Mouse (Mus musculus) embryonic facial prominence, embryonic 13.5 days (tissue): ENCODE data around the gene Lilr4b. TPM values are rescaled to one million over a fixed set of nuclear protein-coding genes. Genes with fewer than 3 reads are reported as not detected.
"Not testable (repeated sequence)": the region's sequence is repeated elsewhere in the genome, so short reads cannot be mapped to it uniquely, and the experiment has no call there.

ENCODE experiments used
- ATAC-seq: fragments of 200-750 bp; cut with Nextera tagmentation; 2 replicates; pipeline ENCODE4 v1.8.0; 2017; ENCODE audit warnings: low read depth; ENCODE audit not compliant: insufficient number of reproducible peaks, insufficient read depth, low FRiP score, low TSS enrichment
- H3K27ac ChIP-seq: fragments of 300-500 bp; sonication (generic); 2 replicates; pipeline ENCODE4 v1.5.1; 2015; ENCODE audit warnings: moderate library complexity, mild to moderate bottlenecking, inconsistent platforms
- H3K27me3 ChIP-seq: fragments of 300-500 bp; sonication (generic); 2 replicates; pipeline ENCODE4 v1.6.1; 2015; ENCODE audit warnings: mild to moderate bottlenecking, inconsistent platforms
- H3K36me3 ChIP-seq: fragments of 300-500 bp; sonication (generic); 2 replicates; pipeline ENCODE4 v1.6.1; 2015; ENCODE audit warnings: mild to moderate bottlenecking, inconsistent platforms
- H3K4me1 ChIP-seq: fragments of 300-500 bp; sonication (generic); 2 replicates; pipeline ENCODE4 v1.6.1; 2015; ENCODE audit warnings: inconsistent platforms
- H3K4me2 ChIP-seq: fragments of 300-500 bp; sonication (generic); 2 replicates; pipeline ENCODE4 v1.6.1; 2015; ENCODE audit warnings: moderate library complexity, mild to moderate bottlenecking, inconsistent platforms
- H3K4me3 ChIP-seq: fragments of 300-500 bp; sonication (generic); 2 replicates; pipeline ENCODE4 v1.5.1; 2015; ENCODE audit warnings: mild to moderate bottlenecking, inconsistent platforms
- H3K9ac ChIP-seq: fragments of 300-500 bp; sonication (generic); 2 replicates; pipeline ENCODE4 v1.6.1; 2015; ENCODE audit warnings: mild to moderate bottlenecking, inconsistent platforms
- H3K9me3 ChIP-seq: fragments of 300-500 bp; sonication (generic); 2 replicates; pipeline ENCODE4 v1.6.1; 2016; ENCODE audit warnings: inconsistent platforms
- WGBS: fragments of 180-500 bp; shearing (Covaris S2); methylation state at CpG from one replicate; pipeline ENCODE4 v1.1.7; 2015; ENCODE audit warnings: mixed read lengths; 5-methylcytosine and 5-hydroxymethylcytosine counted together
- polyA plus RNA-seq: library from polyadenylated mRNA; unstranded; fragments of >200 nt; fragmentation: Nextera tagmentation; extraction: Ambion mirVana; gene quantifications from 2 replicates; pipeline ENCODE4 v1.2.1, GENCODE M21; 2015

Gene Lilr4b
- 0.08 and 0.41 TPM in 2 replicates for polyA plus RNA-seq

DNA sequence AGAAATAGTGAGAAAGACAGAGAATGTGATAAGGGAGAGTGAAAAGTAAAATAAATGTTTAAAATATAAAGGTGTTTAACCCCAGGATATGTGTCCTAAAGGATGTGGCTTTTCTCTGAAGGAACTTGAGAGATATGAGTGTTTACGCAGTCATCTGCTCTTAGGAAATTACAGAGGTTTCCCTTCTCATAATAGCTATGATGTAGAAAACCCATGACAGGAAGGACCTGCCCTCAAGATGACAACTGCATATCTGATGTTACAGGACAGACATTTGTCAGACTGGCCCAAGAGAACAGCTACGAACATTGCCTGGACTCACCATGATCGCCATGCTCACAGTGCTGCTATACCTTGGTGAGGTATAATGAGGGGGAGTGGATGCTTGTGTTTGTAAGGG, at the start of gene Lilr4b, which contains the start of gene Gm49339:
Lilr4b (plus strand) TSS at position 236 of the 400 bp plus-strand sequence.
Gm49339 (plus strand) TSS at position 216 of the 400 bp plus-strand sequence.
- H3K9ac ChIP-seq, H3K27ac ChIP-seq, ATAC-seq, H3K4me3 ChIP-seq, H3K9me3 ChIP-seq, H3K4me2 ChIP-seq, H3K27me3 ChIP-seq, H3K36me3 ChIP-seq, H3K4me1 ChIP-seq: not testable (repeated sequence)
- 95% methylated on average over 1 of the region's 3 CpGs for WGBS

DNA sequence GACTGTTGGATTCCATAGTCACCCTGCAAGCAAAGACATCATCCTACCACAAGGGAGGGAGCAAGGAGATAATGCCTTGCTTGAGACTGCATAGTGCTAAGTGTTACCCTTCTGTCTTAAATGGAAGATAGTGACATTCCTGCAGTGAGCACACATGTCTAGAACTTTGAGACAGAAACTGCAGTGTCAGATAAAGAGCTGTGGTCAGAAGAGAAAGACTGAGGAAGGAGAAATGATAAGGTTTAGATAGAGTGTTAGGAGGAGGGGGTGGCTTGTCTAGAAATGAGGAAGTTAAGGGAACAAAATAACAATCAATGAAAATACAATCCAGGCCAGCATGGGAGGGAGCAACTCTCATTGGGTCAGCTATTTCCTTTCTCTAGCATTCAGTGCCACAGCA, 47.5 kb upstream of the Lilr4b start:
- Histone ChIP-seq H3K27me3 (no peaks in the 10 kb centered on the region), H3K9ac (no peak overlapping the region), H3K36me3 (no peaks in the 10 kb centered on the region), H3K4me3 (no peak overlapping the region), H3K27ac (no peak overlapping the region), H3K4me1 (no peaks in the 10 kb centered on the region), H3K4me2 (no peak overlapping the region), H3K9me3 (no peaks in the 10 kb centered on the region)
- no peak for ATAC-seq

DNA sequence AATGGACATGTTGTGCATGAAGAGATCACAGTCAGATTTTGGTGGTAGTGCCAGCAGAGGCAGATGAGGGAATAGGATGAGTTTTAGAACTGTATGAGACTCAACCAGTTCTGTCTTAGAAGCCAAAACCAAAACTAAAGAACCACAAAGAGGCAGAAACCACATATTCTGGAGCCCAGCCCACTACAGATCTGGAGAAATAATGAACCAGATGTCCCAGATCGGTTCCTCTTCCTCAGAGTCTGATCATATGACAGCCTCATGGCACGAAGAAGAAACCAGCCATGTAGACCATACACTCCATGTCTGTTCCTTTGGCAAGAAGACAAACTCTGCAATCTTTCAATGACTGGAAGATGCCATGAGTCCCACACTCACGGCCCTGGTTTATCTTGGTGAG, 44.7 kb upstream of the Lilr4b start:
- no peaks in the 10 kb centered on the region for H3K27me3 ChIP-seq
- no peak overlapping the region for H3K4me3 ChIP-seq
- no peak overlapping the region for H3K4me2 ChIP-seq
- H3K9ac ChIP-seq: no peak overlapping the region
- no peak for ATAC-seq
- no peaks in the 10 kb centered on the region for H3K4me1 ChIP-seq
- 76% methylated on average over 3 of the region's 3 CpGs for WGBS
- H3K27ac ChIP-seq: no peak overlapping the region
- no peaks in the 10 kb centered on the region for H3K9me3 ChIP-seq
- no peaks in the 10 kb centered on the region for H3K36me3 ChIP-seq

DNA sequence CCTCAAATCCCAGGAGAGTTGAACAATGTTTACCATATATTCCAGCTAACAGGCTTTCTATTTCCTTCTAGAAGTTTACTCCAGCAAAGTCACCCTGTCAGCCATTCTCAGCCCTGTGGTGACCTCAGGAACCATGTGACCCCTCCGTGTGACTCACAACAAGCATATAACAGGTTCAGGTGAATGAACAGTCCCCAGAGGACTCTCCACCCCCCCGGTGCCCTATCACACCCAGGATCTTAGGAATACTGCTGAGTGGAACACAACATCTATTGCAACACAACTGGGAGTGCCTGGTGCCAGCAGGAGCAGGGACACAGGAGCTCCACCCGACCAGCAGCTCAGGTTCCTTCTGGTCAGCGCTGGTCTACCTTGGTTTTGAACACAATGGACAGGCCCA, 28.8 kb upstream of the Lilr4b start:
- no peak overlapping the region for H3K4me3 ChIP-seq
- WGBS: 83% methylated on average over 4 of the region's 4 CpGs
- H3K4me2 ChIP-seq: no peak overlapping the region
- H3K27ac ChIP-seq: no peak overlapping the region
- ATAC-seq: no peak
- no peaks in the 10 kb centered on the region for H3K36me3 ChIP-seq
- no peaks in the 10 kb centered on the region for H3K4me1 ChIP-seq
- H3K27me3 ChIP-seq: no peaks in the 10 kb centered on the region
- no peak overlapping the region for H3K9ac ChIP-seq
- H3K9me3 ChIP-seq: no peaks in the 10 kb centered on the region

DNA sequence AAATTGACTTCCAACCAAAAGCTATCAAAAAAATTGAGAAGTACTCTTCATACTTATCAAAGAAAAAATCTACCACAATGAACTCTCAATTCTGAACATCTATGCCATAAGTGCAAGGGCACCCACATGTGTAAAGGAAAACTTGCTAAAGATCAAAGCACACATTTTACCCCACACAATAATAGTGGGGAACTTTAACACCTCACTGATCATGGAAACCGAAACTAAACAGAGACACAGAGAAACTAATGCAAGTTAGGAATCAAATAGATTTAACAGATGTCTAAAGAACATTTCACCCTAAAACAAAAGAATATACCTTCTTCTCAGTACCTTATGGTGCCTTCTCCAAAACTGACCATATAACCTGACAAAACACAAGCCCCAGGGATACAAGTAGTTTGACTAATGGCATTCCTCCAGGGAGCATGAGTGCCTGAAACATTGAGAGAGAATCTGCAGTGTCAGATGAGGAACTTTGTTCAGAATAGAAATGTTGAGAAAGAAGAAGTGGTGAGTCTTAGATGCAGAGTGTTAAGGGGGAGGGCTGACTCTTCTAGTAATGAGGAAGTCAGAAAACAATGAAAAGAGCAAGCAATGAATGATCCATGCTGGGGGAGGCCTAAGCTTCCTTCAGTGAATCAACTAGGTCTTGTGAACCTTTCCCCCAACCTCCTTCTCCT, 26.7 kb upstream of the Lilr4b start:
- Histone ChIP-seq H3K4me3 (no peak overlapping the region), H3K27me3 (no peaks in the 10 kb centered on the region), H3K36me3 (no peaks in the 10 kb centered on the region), H3K9me3 (no peaks in the 10 kb centered on the region), H3K27ac (no peak overlapping the region), H3K4me1 (no peaks in the 10 kb centered on the region), H3K4me2 (no peak overlapping the region), H3K9ac (no peak overlapping the region)
- WGBS: 84% methylated on average over 1 of the region's 1 CpGs
- ATAC-seq: no peak

DNA sequence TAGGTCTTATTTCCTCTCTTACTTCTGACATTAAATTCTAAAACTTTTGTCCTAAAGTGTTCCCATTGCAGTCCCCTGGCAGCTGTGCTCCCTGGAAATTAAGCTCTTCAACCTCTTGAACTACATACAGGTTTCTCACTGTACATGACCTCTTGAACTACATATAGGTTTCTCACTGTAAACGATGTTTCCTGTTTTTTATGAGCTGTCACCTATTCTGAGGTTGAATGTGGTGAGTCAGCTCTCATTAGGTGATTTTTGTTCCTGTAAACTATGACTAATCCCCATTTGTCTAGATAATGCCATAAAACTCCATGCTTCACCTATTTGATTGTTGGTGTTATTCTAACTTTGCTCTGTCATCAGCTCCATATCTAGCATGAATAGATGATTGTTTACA, 26.1 kb upstream of the Lilr4b start:
- ATAC-seq: no peak
- Histone ChIP-seq H3K4me3 (no peak overlapping the region), H3K4me1 (no peaks in the 10 kb centered on the region), H3K9me3 (no peaks in the 10 kb centered on the region), H3K9ac (no peak overlapping the region), H3K4me2 (no peak overlapping the region), H3K36me3 (no peaks in the 10 kb centered on the region), H3K27me3 (no peaks in the 10 kb centered on the region), H3K27ac (no peak overlapping the region)
- 67% methylated on average over 1 of the region's 1 CpGs for WGBS

DNA sequence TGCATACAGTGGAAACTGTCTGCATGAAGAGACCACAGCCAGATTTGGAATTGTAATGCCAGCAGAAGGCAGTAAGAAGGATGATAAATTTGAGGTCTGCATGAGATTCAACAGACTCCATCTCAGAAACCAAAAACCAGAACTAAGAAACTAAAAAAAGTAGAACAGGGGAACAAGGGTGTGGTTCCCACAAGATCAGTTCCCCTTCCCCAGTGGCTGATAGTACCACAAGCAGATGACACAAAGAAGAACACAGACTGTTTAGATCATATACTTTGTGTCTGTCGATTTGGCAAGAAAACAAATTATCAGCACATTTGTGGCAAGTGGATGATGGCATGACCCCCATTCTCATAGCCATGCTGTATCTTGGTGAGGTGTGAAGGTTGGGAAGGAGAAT, 24.7 kb upstream of the Lilr4b start:
- Histone ChIP-seq H3K27me3 (no peaks in the 10 kb centered on the region), H3K36me3 (no peaks in the 10 kb centered on the region), H3K4me1 (no peaks in the 10 kb centered on the region), H3K9ac (no peak overlapping the region), H3K4me3 (no peak overlapping the region), H3K4me2 (no peak overlapping the region), H3K9me3 (no peaks in the 10 kb centered on the region), H3K27ac (no peak overlapping the region)
- no peak for ATAC-seq
- 83% methylated on average over 1 of the region's 1 CpGs for WGBS

DNA sequence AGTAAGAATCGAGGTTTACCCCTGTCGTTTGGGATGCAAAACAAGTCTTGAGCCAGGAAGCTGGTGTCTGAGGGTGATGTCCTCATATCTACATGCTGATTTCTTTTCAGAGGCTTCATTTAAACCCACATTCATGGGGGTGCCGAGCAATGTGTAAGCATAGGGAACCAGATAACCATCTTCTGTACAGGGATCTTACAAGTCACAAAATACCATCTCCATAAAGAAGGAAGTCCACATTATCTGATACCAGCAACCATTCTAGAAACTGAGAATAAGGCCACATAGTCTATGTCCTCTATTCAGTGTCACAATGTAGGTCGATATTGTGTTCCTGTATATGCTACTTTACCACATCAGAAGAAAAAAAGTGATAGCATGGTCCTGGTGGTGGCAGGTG, 24.1 kb upstream of the Lilr4b start:
- no peak for ATAC-seq
- 83% methylated on average over 4 of the region's 4 CpGs for WGBS
- Histone ChIP-seq H3K27me3 (no peaks in the 10 kb centered on the region), H3K9ac (no peak overlapping the region), H3K4me1 (no peaks in the 10 kb centered on the region), H3K9me3 (no peaks in the 10 kb centered on the region), H3K4me2 (no peak overlapping the region), H3K27ac (no peak overlapping the region), H3K36me3 (no peaks in the 10 kb centered on the region), H3K4me3 (no peak overlapping the region)

DNA sequence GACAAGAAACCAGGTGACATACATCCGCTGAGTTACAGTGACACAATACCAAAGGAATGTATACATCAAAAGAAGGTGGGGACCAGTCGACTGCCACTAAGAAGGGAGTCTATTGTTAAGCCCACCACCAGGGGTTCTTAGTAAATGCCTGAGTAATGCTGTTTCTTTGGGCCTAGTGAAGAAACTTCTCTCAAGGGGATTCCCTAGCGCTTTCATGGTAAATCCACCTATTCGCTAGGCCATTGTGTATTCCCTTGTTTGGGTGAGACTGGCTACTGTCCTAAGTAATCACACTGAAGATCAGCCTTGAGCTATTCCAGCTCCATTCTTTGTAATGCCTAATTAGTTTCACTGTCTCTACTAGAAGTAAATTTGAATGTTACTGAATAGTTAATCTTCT, 16.6 kb upstream of the Lilr4b start:
- not testable (repeated sequence) for H3K36me3 ChIP-seq, H3K4me1 ChIP-seq, H3K4me2 ChIP-seq, H3K27ac ChIP-seq, H3K9ac ChIP-seq, H3K27me3 ChIP-seq, H3K4me3 ChIP-seq, ATAC-seq, H3K9me3 ChIP-seq
- 38% methylated on average over 4 of the region's 4 CpGs for WGBS

DNA sequence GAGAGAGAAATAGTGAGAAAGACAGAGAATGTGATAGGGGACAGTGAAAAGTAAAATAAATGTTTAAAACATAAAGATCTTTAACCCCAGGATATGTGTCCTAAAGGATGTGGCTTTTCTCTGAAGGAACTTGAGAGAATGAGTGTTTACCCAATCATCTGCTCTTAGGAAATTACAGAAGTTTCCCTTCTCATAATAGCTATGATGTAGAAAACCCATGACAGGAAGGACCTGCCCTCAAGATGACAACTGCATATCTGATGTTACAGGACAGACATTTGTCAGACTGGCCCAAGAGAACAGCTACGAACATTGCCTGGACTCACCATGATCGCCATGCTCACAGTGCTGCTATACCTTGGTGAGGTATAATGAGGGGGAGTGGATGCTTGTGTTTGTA, 10.3 kb downstream of the Lilr4b start, which contains the start of gene Lilrb4a:
Lilrb4a (plus strand) TSS at position 266 of the 400 bp plus-strand sequence.
- no CpG with 5 or more reads among the region's 2 CpGs for WGBS
- H3K9ac ChIP-seq: not testable (repeated sequence)

DNA sequence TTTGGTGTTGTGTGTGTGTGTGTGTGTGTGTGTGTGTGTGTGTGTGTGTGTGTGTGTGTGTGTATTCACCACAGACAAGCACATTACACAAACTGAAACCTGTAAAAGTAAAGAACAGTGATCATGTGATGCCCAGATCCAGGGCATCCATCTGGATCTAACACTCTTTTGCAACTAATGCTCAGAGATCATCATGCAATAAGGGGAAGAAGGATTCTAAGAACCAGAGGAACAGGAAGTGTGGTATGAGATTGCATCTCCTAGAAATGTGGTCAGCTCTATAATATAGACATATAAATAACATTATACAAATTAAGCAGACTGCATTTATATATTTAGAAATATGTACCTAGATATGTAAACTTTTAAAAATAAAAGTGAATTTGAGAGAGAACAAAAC, 39.6 kb downstream of the Lilr4b start:
- Histone ChIP-seq H3K27me3 (no peaks in the 10 kb centered on the region), H3K9me3 (no peaks in the 10 kb centered on the region), H3K4me3 (no peak overlapping the region), H3K27ac (no peak overlapping the region), H3K4me2 (no peak overlapping the region), H3K4me1 (no peaks in the 10 kb centered on the region), H3K36me3 (no peaks in the 10 kb centered on the region), H3K9ac (no peak overlapping the region)
- no peak for ATAC-seq

More for the DNA sequence above, 10.3 kb downstream of the Lilr4b start, which contains the start of gene Lilrb4a:
- not testable (repeated sequence) for ATAC-seq, H3K4me3 ChIP-seq, H3K4me1 ChIP-seq, H3K4me2 ChIP-seq, H3K9me3 ChIP-seq, H3K27me3 ChIP-seq, H3K27ac ChIP-seq, H3K36me3 ChIP-seq

DNA sequence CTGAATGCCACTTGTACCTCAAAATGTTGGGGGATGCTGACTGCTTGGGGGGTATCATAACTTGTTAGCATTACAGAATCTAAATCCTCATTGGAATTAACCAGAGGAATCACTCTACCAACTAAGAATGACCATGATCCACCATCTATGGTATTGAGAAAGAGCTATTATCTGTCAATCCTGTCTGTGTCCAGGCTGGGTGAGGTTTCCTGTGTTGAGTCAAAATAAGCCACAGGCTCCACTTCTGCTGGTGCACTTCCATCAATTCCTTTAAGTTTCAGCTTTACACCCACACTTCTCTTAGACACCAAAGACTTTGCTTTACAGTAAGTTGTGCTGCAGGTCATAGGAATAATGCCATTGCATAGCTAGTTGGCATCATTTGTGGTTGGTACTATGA, 41.0 kb downstream of the Lilr4b start:
- Histone ChIP-seq H3K4me3 (no peak overlapping the region), H3K27ac (no peak overlapping the region), H3K4me2 (no peak overlapping the region), H3K4me1 (no peaks in the 10 kb centered on the region), H3K9me3 (no peaks in the 10 kb centered on the region), H3K36me3 (no peaks in the 10 kb centered on the region), H3K27me3 (no peaks in the 10 kb centered on the region), H3K9ac (no peak overlapping the region)
- no peak for ATAC-seq
